Mouse (Mus musculus): ENCODE results near the gene Apobec3.

The Apobec3 gene

GRCm38 (mm10) chr15:79891436-79892212, at the start of gene Apobec3:
TSS of gene Apobec3 (plus strand) at chr15:79891659.
- DNase-seq (ENCODE audit: low spot score), result peak; percentile 85

GRCm38 (mm10) chr15:79842985-79843384, 48.5 kb upstream of the Apobec3 start:
- DNase-seq (ENCODE audit: low spot score), result no peak

GRCm38 (mm10) chr15:79845986-79846385, 45.5 kb upstream of the Apobec3 start:
- no peak for DNase-seq (ENCODE audit: low spot score)

- DNase-seq (ENCODE audit: low spot score), result peak; percentile 34
These were observed 44.4 kb upstream of the Apobec3 start for GRCm38 (mm10) chr15:79847100-79847499.

DNA sequence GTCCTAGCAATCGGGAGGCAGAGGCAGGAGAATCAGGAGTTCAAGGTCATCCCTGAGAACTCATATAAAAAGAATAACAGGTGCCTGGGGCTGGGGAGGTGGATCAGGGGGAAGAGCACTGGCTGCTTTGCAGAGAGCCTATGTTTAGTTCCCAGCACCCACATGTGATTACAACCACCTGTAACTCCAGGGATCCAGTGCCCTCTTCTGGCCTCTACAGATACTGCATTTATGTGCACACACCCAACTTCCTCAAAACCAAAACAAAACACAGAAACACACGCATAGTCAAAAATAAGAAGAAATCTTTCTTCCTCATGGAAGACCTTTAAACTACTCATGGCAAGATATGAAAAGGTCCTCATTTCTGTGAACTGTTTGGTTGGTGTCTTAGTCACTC, 41.3 kb upstream of the Apobec3 start:
- no peak for DNase-seq (ENCODE audit: low spot score)

- no peak for DNase-seq (ENCODE audit: low spot score)
These were observed 32.5 kb upstream of the Apobec3 start for GRCm38 (mm10) chr15:79858979-79859378.

DNA sequence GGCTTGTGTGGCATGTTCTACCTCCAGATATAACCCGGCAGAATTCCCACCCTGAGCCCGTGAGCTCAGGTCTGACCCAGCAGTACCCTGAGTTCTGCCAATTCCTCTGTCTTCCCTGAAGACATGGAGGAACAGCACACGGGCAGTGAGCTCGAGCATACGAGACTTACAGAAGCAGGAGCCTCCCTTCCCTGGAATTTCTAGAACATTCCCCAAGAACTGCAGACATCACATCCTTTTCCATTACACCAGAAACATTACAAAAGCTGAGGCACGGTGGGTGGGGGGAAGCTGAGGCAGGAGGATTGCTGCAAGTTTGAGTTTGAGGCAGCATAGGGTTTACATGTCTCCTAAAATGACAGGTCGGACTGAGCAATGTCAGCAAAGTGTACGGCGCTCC, 31.6 kb upstream of the Apobec3 start:
- no peak for DNase-seq (ENCODE audit: low spot score)

DNA sequence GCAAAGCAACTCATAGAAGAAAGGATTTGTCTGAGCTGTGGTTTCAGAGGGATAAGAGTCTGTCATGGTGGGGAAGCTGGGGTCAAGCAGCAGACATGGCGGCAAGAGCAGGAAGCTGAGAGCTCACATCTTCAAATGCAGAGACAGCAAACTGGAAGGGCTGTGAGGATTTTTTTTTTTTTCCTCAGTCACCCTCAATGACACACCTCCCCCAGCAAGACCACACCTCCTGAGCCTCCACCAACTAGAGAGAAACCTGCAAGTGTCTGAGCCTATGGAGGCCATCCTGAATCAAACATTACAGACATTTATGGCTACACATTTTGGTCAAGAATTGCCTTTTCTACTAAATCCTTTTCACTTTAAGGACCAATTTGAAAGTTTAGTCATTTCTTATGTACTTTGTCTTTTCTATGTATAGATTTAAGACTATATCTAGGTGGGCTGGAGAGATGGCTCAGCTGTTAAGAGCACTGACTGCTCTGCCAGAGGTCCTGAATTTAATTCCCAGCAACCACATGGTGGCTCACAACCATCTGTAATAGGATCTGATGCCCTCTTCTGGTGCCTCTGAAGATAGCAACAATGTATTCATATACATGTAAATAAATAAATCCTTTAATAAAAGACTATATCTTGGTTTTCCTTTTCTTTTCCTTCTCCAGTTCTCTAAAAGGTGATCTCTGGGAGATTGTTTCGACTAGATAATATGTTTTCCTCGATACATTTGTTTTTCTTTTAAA, 24.0 kb upstream of the Apobec3 start:
- DNase-seq (ENCODE audit: low spot score), result no peak

DNA sequence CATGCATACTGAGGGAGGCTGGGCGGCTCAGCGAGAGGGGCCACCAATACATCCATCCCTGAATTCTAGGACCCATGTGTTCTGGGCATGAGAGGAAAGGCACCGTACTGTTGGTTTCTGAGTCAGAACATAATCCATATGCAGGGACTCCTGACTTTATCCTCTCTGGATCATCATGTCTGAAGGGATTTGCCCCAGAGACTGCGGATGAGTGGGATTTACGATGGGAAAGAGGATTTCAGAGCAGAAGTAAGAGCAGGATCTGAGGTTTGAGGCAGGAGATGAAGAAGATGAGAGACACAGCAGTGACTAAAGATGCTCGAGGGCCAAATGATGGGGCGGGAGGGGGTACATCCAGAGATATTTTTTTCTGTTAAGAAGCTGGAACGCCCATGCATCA, 17.9 kb upstream of the Apobec3 start:
- no peak for DNase-seq (ENCODE audit: low spot score)

DNA sequence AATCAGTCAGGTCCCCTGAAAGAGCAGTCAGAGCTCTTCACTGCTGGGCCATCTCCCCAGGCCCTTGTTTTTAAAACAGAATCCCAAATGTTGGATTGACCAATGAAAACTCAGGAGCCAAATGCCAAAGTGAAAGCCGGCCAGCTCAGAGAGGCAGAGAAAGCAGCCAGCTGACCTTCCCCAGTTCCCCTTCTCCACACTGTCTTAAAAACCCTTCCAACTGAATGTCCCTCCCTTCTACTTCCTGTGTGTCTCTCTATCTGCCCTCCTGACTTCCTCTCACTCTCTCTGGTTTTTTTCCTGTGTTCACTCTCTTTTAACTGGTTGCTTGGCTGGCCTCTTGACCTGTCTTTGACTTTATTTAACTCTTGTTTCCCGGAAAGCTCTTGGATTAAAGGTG, 17.5 kb upstream of the Apobec3 start:
- no peak for DNase-seq (ENCODE audit: low spot score)

GRCm38 (mm10) chr15:79875261-79875995, 16.0 kb upstream of the Apobec3 start:
- DNase-seq (ENCODE audit: low spot score), result no peak

DNA sequence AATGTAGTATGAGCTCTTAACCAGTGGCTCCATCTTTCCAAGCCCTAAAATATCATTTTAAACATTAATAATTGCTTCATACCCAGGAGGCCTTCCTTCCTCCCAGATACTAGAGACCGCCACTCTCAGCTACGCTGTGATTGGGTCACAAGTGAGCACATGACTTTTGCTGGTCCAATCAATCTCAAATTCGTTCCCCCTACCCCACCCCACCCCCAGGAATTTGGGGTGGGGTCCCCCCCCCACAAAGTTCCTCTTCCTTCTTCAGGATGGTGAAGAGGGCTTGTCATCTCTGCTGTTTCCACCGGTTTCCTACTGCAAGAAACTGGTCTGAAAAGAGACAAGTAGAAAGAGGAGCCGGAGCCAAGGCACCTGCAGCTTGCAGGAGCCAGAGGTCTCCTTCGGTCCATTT, 12.7 kb upstream of the Apobec3 start:
- DNase-seq (ENCODE audit: low spot score), result peak; percentile 68

DNA sequence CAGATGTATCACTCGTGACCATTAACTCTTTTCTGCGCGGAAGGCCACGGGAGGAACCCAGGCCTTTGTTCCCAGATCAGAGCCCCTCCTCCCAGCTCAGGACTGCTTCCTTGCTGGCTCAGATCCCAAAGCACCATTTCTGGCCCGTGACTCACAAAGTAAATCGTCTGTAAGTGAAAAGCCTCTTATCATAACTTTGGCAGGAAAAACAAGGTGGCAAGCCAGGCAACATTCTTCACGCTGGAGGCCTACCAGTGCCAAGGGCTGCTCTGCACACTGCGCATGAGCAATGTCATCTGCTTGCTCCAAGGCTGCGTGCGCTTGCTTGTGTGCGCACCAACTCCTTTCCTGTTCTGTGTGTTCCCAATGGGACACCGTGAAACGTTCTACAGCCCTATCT, 12.1 kb upstream of the Apobec3 start:
- DNase-seq (ENCODE audit: low spot score), result peak; percentile 97

GRCm38 (mm10) chr15:79880477-79880876, 11.0 kb upstream of the Apobec3 start:
- DNase-seq (ENCODE audit: low spot score), result no peak

- DNase-seq (ENCODE audit: low spot score), result no peak
These were observed 8.7 kb upstream of the Apobec3 start for GRCm38 (mm10) chr15:79882623-79883267.

DNA sequence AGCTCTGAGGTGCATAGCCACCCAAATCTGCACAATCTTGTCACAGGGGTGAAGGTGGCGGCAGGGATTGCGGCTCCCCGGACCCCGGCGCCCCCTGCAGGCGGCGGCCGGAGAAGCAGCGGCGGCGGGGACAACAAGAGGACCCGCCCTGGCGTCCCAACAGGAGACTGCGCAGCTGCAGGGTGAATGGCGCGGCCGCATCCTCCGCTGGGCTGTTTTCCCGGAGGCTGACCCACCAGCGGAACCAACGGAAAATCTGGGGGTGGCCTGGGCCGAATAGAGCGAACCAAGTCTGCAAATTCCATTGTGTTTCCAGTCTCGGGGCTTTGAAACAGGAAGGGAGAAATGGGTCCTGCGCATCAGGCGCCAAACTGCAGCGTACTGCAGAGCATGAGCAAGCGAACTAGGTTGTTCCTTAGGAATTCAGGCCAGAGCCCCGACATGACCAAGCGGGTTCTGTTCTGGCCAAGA, 8.1 kb upstream of the Apobec3 start:
- peak; percentile 94 for DNase-seq (ENCODE audit: low spot score)

DNA sequence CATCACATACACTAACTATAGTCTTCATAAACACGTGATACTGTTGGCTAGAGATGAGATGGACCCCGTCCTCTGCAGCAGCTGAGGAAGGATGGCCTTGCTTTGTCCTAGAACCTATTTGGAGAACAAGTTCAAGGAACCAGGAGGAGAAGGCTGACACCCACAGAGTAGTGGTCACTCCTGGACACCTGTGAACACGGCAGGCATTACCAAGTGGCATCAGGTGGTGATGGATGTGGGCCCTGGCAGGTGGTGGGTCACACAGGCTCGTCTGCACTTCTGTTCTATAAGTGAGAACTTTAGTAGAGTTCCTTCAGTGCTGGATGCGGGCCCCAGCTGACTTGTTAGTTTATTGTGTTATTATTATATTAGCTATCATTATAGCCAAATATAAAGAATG, 6.6 kb upstream of the Apobec3 start:
- no peak for DNase-seq (ENCODE audit: low spot score)

DNA sequence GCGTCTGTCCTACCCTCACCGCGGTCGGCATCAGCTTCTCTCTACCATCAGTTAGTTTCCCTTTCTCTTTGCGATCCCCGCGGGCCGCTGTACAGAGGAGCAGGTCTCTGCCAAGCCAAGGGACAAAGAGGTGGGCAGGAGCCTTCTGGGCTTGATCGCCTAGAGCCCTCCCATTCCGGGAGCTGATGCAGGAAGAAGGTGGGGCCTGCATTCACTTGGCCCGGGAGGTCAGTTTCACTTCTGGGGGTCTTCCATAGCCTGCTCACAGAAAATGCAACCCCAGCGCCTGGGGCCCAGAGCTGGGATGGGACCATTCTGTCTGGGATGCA, 718 bp downstream of the Apobec3 start:
- DNase-seq (ENCODE audit: low spot score), result peak; percentile 92

DNA sequence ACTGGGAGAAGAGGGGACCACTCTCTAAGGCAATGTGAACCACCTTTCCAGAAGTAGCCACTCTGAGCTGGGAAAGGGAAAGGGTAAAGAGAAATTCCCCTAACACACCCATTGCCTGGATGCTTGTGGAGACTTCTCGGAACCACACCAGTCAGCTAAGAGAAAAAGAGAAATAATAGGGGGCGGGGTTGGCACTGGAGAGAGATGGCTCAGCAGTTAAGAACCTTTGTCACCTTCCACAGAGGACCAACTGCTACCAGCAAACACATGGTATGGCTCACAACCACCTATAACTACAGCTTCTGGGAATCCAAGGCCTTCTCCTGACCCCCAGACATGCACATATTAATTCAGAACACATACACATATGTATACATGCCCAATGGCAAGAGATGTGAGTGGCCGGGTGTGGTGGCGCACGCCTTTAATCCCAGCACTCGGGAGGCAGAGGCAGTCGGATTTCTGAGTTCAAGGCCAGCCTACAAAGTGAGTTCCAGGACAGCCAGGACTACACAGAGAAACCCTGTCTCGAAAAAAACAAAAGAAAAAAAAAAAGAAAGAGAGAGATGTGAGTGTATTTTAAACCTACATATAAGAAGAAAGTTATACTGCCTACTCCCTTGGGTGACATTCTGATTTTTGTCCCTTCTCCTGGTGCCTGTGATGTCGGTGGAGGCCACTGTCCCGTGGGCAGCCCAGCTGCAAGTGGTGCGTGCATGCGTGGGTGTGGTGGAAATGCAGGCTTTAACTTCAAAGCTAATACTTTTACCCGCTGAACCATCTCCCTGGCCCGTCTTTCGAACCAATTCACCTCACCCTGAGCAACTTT, 1.8 kb downstream of the Apobec3 start:
- DNase-seq (ENCODE audit: low spot score), result peak; percentile 39

GRCm38 (mm10) chr15:79893824-79894123, 2.3 kb downstream of the Apobec3 start:
- no peak for DNase-seq (ENCODE audit: low spot score)

- DNase-seq (ENCODE audit: low spot score), result no peak
These were observed 2.9 kb downstream of the Apobec3 start for GRCm38 (mm10) chr15:79894343-79894742.
